Mouse (Mus musculus): ENCODE measurements at regions not wholly inside any gene's neighbourhood (a gene's known extent, or its start where the extent isn't known, plus 50 kb on each side); places are given as distances from the start of the nearest gene placed in this dataset.

GRCm38 (mm10) chr17:74941393-74941792 is 64.0 kb upstream of the Ltbp1 start:
- no peak for TF ChIP-seq CTCF (IDR thresholded peaks at IDR 0.05; ENCODE audit: low read depth)
- no peak for TF ChIP-seq EP300 (IDR thresholded peaks at IDR 0.05; ENCODE audit: low read depth)
